Mouse (Mus musculus) common myeloid progenitor, adult 5-6 weeks (primary cell): Measurements from ENCODE around the gene Krtap19-3. TPM values are rescaled to one million over a fixed set of nuclear protein-coding genes. Genes with fewer than 3 reads are reported as not detected.
A peak's percentile ranks its signal among the peaks of the same experiment; 100 is the strongest.

ENCODE experiments used
- ATAC-seq: replicated peaks from 2 replicates; pipeline ENCODE4 v1.8.0; 2016; ENCODE audit warnings: low read depth, mild to moderate bottlenecking, moderate TSS enrichment, inconsistent platforms; ENCODE audit not compliant: poor library complexity, severe bottlenecking
- total RNA-seq: library from RNA; stranded (forward); fragments of 200-1000, 187-1606 nt; gene quantifications from 2 replicates; pipeline ENCODE4 v1.2.3, GENCODE M21; 2017

Krtap19-3 gene
- total RNA-seq, result not detected in 2 replicates

GRCm38 (mm10) chr16:88877938-88878337 lies at the start of gene Krtap19-3:
Gene Krtap19-3 (minus strand): TSS chr16:88878038.
- ATAC-seq, result no peak

GRCm38 (mm10) chr16:88896357-88896756 lies 18.5 kb upstream of the Krtap19-3 start, which contains the start of gene Krtap19-5:
Gene Krtap19-5 (minus strand): TSS chr16:88896457.
- no peak for ATAC-seq

GRCm38 (mm10) chr16:88886870-88887269 lies 9.0 kb upstream of the Krtap19-3 start:
- no peak for ATAC-seq

- ATAC-seq, result no peak
These were observed 7.2 kb upstream of the Krtap19-3 start, which contains the start of gene Krtap19-4 for GRCm38 (mm10) chr16:88884989-88885388. Gene Krtap19-4 (minus strand): TSS chr16:88885089.

- no peak for ATAC-seq
These were observed 3.7 kb downstream of the Krtap19-3 start, which contains the start of gene Krtap19-2 for GRCm38 (mm10) chr16:88874169-88874568. Gene Krtap19-2 (minus strand): TSS chr16:88874269.

GRCm38 (mm10) chr16:88869311-88869710 lies 8.5 kb downstream of the Krtap19-3 start, which contains the start of gene Krtap19-1:
Gene Krtap19-1 (minus strand): TSS chr16:88869411.
- no peak for ATAC-seq

- no peak for ATAC-seq
These were observed 12.9 kb downstream of the Krtap19-3 start for GRCm38 (mm10) chr16:88864887-88865407.

GRCm38 (mm10) chr16:88851450-88851849 lies 26.4 kb downstream of the Krtap19-3 start:
- peak; percentile 68; the same call in 1 of the 2 replicates for ATAC-seq

- no peak for ATAC-seq
These were observed 29.3 kb downstream of the Krtap19-3 start for GRCm38 (mm10) chr16:88848558-88848957.

GRCm38 (mm10) chr16:88847363-88847762 lies 30.5 kb downstream of the Krtap19-3 start:
- no peak for ATAC-seq

Other genes with a start within 250 kb of the Krtap19-3 start
- not detected in 2 replicates for gene Krtap26-1, start 230.2 kb downstream of the Krtap19-3 start, total RNA-seq
- not detected in 2 replicates for gene Krtap27-1, start 206.4 kb downstream of the Krtap19-3 start, total RNA-seq
- not detected in 2 replicates for gene 2310061N02Rik, start 170.1 kb downstream of the Krtap19-3 start, total RNA-seq
- gene Krtap13-1, start 149.2 kb downstream of the Krtap19-3 start, total RNA-seq, result not detected in 2 replicates
- not detected in 2 replicates for gene Krtap13, start 126.4 kb downstream of the Krtap19-3 start, total RNA-seq
- gene 2310034C09Rik, start 119.2 kb downstream of the Krtap19-3 start, total RNA-seq, result not detected in 2 replicates
- gene 2310057N15Rik, start 103.8 kb downstream of the Krtap19-3 start, total RNA-seq, result not detected in 2 replicates
- not detected in 2 replicates for gene Gm5965, start 100.1 kb downstream of the Krtap19-3 start, total RNA-seq
- gene Gm20741, start 65.8 kb downstream of the Krtap19-3 start, total RNA-seq, result not detected in 2 replicates
- not detected in 2 replicates for gene Krtap15, start 57.8 kb downstream of the Krtap19-3 start, total RNA-seq
- gene Krtap14, start 51.9 kb downstream of the Krtap19-3 start, total RNA-seq, result not detected in 2 replicates
- not detected in 2 replicates for gene Krtap19-1, start 8.6 kb downstream of the Krtap19-3 start, total RNA-seq
- gene Krtap19-2, start 3.8 kb downstream of the Krtap19-3 start, total RNA-seq, result not detected in 2 replicates
- not detected in 2 replicates for gene Krtap19-4, start 7.1 kb upstream of the Krtap19-3 start, total RNA-seq
- gene Krtap19-5, start 18.4 kb upstream of the Krtap19-3 start, total RNA-seq, result not detected in 2 replicates
- not detected in 2 replicates for gene Krtap19-9b, start 54.2 kb upstream of the Krtap19-3 start, total RNA-seq
- not detected in 2 replicates for gene Krtap16-3, start 84.8 kb upstream of the Krtap19-3 start, total RNA-seq
- not detected in 2 replicates for gene Krtap22-2, start 132.7 kb upstream of the Krtap19-3 start, total RNA-seq
- not detected in 2 replicates for gene Gm10229, start 137.2 kb upstream of the Krtap19-3 start, total RNA-seq
- not detected in 2 replicates for gene Krtap6-1, start 153.7 kb upstream of the Krtap19-3 start, total RNA-seq
- not detected in 2 replicates for gene Gm10228, start 163.4 kb upstream of the Krtap19-3 start, total RNA-seq
- gene Krtap6-5, start 169.8 kb upstream of the Krtap19-3 start, total RNA-seq, result not detected in 2 replicates
- not detected in 2 replicates for gene 1110025L11Rik, start 186.0 kb upstream of the Krtap19-3 start, total RNA-seq
- not detected in 2 replicates for gene Krtap6-3, start 206.0 kb upstream of the Krtap19-3 start, total RNA-seq